Mouse (Mus musculus) CH12.LX (cell line): ENCODE measurements around the gene Myh9. TPM values are rescaled to one million over a fixed set of nuclear protein-coding genes. Genes with fewer than 3 reads are reported as not detected.

Source experiments
- DNase-seq: peaks from one replicate; pipeline ENCODE4 v3.0.0-alpha.2; 2013; ENCODE audit errors: extremely low read depth
- H3K27ac ChIP-seq: 2 replicates; pipeline ENCODE4 v1.5.1; 2012; ENCODE audit warnings: low read depth, mild to moderate bottlenecking, control low read depth, moderate library complexity; ENCODE audit not compliant: insufficient read depth
- H3K27me3 ChIP-seq: replicated peaks from 2 replicates; pipeline ENCODE3; 2012; ENCODE audit warnings: inconsistent platforms
- H3K36me3 ChIP-seq, 2 experiments: replicated peaks in 1 of 2; 2 replicates each; pipeline versions ENCODE3 to v1.6.1; 2012; ENCODE audit warnings: inconsistent platforms in 1 of 2, low read length in 1 of 2, mild to moderate bottlenecking in 1 of 2, mixed read lengths in 1 of 2, moderate library complexity in 1 of 2; ENCODE audit not compliant: control insufficient read depth in 1 of 2, insufficient read depth in 1 of 2
- H3K4me1 ChIP-seq, 2 experiments: 2 replicates each; pipeline ENCODE4 v1.6.1; 2012; ENCODE audit warnings: inconsistent platforms in 1 of 2, moderate library complexity in 1 of 2; ENCODE audit not compliant: insufficient read depth in 2 of 2, control insufficient read depth in 1 of 2
- H3K4me2 ChIP-seq: 2 replicates; pipeline ENCODE4 v1.6.1; 2012; ENCODE audit warnings: low read depth, mild to moderate bottlenecking, control low read depth; ENCODE audit not compliant: poor library complexity, insufficient read depth, severe bottlenecking
- H3K4me3 ChIP-seq, 3 experiments: fragments of 150-350 bp in 1 of 3; sonication (generic) in 1 of 3; replicated peaks in 1 of 3; 2 replicates each; pipeline versions ENCODE3 to v1.5.1; 2011 to 2012; ENCODE audit warnings: low read depth in 2 of 3, low read length in 2 of 3, mild to moderate bottlenecking in 2 of 3, moderate library complexity in 2 of 3, control low read depth in 1 of 3, improper control_type of control experiment in 1 of 3, inconsistent platforms in 1 of 3, mixed read lengths in 1 of 3; ENCODE audit not compliant: poor library complexity in 1 of 3
- H3K79me2 ChIP-seq: replicated peaks from 2 replicates; pipeline ENCODE4 v1.6.1; 2012; ENCODE audit warnings: mild to moderate bottlenecking, moderate library complexity; ENCODE audit not compliant: control insufficient read depth, poor library complexity, insufficient read depth, severe bottlenecking; ENCODE audit errors: extremely low read depth
- H3K9ac ChIP-seq: 2 replicates; pipeline ENCODE4 v1.6.1; 2012; ENCODE audit warnings: low read depth, mild to moderate bottlenecking, control low read depth, moderate library complexity; ENCODE audit not compliant: insufficient read depth
- H3K9me3 ChIP-seq: replicated peaks from 2 replicates; pipeline ENCODE3; 2012; ENCODE audit warnings: low read length, inconsistent platforms, mixed read lengths
- CHD1 ChIP-seq: IDR thresholded peaks from 2 replicates; pipeline ENCODE4 v1.6.1; 2012; ENCODE audit warnings: low read depth, low read length, improper control_type of control experiment, inconsistent platforms
- ELF1 ChIP-seq: IDR thresholded peaks from 2 replicates; pipeline ENCODE4 v1.6.1; 2014; ENCODE audit warnings: low read depth, mild to moderate bottlenecking, inconsistent platforms, low read length, improper control_type of control experiment
- ETS1 ChIP-seq: conservative IDR thresholded peaks from 2 replicates; pipeline ENCODE4 v1.6.1; 2012; ENCODE audit warnings: low read depth, mild to moderate bottlenecking, inconsistent platforms, low read length, improper control_type of control experiment, moderate library complexity
- GABPA ChIP-seq: IDR thresholded peaks from 2 replicates; pipeline ENCODE4 v1.6.1; 2012; ENCODE audit warnings: low read depth, low read length, improper control_type of control experiment, inconsistent platforms; ENCODE audit not compliant: insufficient replicate concordance
- MAFK ChIP-seq: IDR thresholded peaks from 2 replicates; pipeline ENCODE4 v1.6.1; 2011; ENCODE audit warnings: low read length, improper control_type of control experiment; ENCODE audit not compliant: insufficient replicate concordance
- MEF2A ChIP-seq: IDR thresholded peaks from 2 replicates; pipeline ENCODE4 v1.6.1; 2014; ENCODE audit warnings: low read depth, mild to moderate bottlenecking, inconsistent platforms, low read length, improper control_type of control experiment, borderline replicate concordance
- NELFE ChIP-seq: IDR thresholded peaks from 2 replicates; pipeline ENCODE4 v1.6.1; 2011; ENCODE audit warnings: low read depth, low read length, improper control_type of control experiment
- NRF1 ChIP-seq: IDR thresholded peaks from 2 replicates; pipeline ENCODE4 v1.6.1; 2014; ENCODE audit warnings: low read depth, mild to moderate bottlenecking, inconsistent platforms, low read length, improper control_type of control experiment, moderate library complexity
- POLR2A ChIP-seq: IDR thresholded peaks from 2 replicates; pipeline ENCODE4 v1.6.1; 2011; ENCODE audit warnings: low read depth, mild to moderate bottlenecking, improper control_type of control experiment, low read length
- POLR2AphosphoS2 ChIP-seq: IDR thresholded peaks from 2 replicates; pipeline ENCODE4 v1.6.1; 2011; ENCODE audit warnings: low read depth, low read length, improper control_type of control experiment
- RCOR1 ChIP-seq: conservative IDR thresholded peaks from 2 replicates; pipeline ENCODE4 v1.6.1; 2012; ENCODE audit warnings: low read depth, mild to moderate bottlenecking, inconsistent platforms, low read length, improper control_type of control experiment
- SIN3A ChIP-seq: IDR thresholded peaks from 2 replicates; pipeline ENCODE4 v1.6.1; 2012; ENCODE audit warnings: low read length, improper control_type of control experiment, inconsistent platforms
- SMC3 ChIP-seq: IDR thresholded peaks from 2 replicates; pipeline ENCODE4 v1.6.1; 2011; ENCODE audit warnings: low read depth, low read length, improper control_type of control experiment
- TCF12 ChIP-seq: IDR thresholded peaks from 2 replicates; pipeline ENCODE4 v1.6.1; 2014; ENCODE audit warnings: low read depth, mild to moderate bottlenecking, inconsistent platforms, low read length, improper control_type of control experiment
- USF1 ChIP-seq: IDR thresholded peaks from 2 replicates; pipeline ENCODE4 v1.6.1; 2014; ENCODE audit warnings: low read depth, mild to moderate bottlenecking, inconsistent platforms, low read length, improper control_type of control experiment
- ZNF384 ChIP-seq: IDR thresholded peaks from 2 replicates; pipeline ENCODE4 v1.6.1; 2012; ENCODE audit warnings: low read depth, low read length, improper control_type of control experiment, inconsistent platforms
- dilution Hi-C: fragments of 300-500 bp; cut with MboI; formaldehyde crosslinking; loops from 2 replicates; pipeline ENCODE4 v1.14.3; 2020; ENCODE audit warnings: low sequenced_read_pairs; ENCODE audit not compliant: extremely low pct_unique_long_range_greater_than_20kb, extremely low pct_ligation_motif_present
- in situ Hi-C: fragments of 300-500 bp; cut with MboI; formaldehyde crosslinking; loops from 3 replicates; pipeline ENCODE4 v1.14.3; 2019; ENCODE audit warnings: low sequenced_read_pairs, low pct_ligation_motif_present, low pct_unique_long_range_greater_than_20kb, mixed read lengths
- polyA plus RNA-seq: library from polyadenylated mRNA; unstranded; fragments of >175 nt; gene quantifications from 2 replicates; pipeline ENCODE4 v1.2.1, GENCODE M21; 2012; ENCODE audit warnings: low read depth; ENCODE audit not compliant: insufficient read length
- total RNA-seq, 2 experiments: library from RNA; depleted of rRNA; stranded (reverse); fragments of 300-350 nt in 1 of 2; fragments of >200 nt in 1 of 2; gene quantifications; 2 replicates each; pipeline ENCODE4 v1.2.3; 2012 to 2014

Gene Myh9
- total and polyA plus RNA-seq, 3 experiments, result 43.8 to 165 (median 146) TPM

GRCm38 (mm10) chr15:77844955-77845635 is 3.1 kb upstream of the Myh9 start:
- DNase-seq, result peak; percentile 79
- peaks cover 17% of the 10 kb centered on the region for H3K79me2 ChIP-seq
- no peaks in the 10 kb centered on the region for H3K9me3 ChIP-seq
- H3K4me3 ChIP-seq, result peak overlapping the region; percentile 27 to 50 (median 47)
- peaks cover 28 to 54% of the 10 kb centered on the region in 2 experiments for H3K4me1 ChIP-seq
- H3K9ac ChIP-seq, result peak overlapping the region; percentile 65
- in situ Hi-C loops, result loop anchor here (5.0 kb wide), 1 partner anchor 58 kb away; no protein-coding TSS in a partner anchor
- H3K4me2 ChIP-seq, result peak overlapping the region; percentile 94
- H3K36me3 ChIP-seq, result no peaks in the 10 kb centered on the region
- dilution Hi-C loops, result no loop called here
- no peaks in the 10 kb centered on the region for H3K27me3 ChIP-seq
- H3K27ac ChIP-seq, result peak overlapping the region; percentile 60
- peak; percentile 95 for TF ChIP-seq NRF1
- peak; percentile 53 for TF ChIP-seq NELFE
- no peak for TF ChIP-seq ZNF384
- no peak for TF ChIP-seq SMC3
- TF ChIP-seq ETS1, result 0 out of 2 replicates have a peak, but pooled peaks have one; percentile 10
- no peak for TF ChIP-seq MEF2A
- no peak for TF ChIP-seq POLR2AphosphoS2
- peak; percentile 36; the same call in 1 of the 2 replicates for TF ChIP-seq TCF12
- peak; percentile 37; the same call in 1 of the 2 replicates for TF ChIP-seq ELF1
- TF ChIP-seq MAFK, result peak; percentile 48; the same call in 1 of the 2 replicates
- no peak for TF ChIP-seq RCOR1
- TF ChIP-seq POLR2A, result peak; percentile 62; the same call in 1 of the 2 replicates

DNA sequence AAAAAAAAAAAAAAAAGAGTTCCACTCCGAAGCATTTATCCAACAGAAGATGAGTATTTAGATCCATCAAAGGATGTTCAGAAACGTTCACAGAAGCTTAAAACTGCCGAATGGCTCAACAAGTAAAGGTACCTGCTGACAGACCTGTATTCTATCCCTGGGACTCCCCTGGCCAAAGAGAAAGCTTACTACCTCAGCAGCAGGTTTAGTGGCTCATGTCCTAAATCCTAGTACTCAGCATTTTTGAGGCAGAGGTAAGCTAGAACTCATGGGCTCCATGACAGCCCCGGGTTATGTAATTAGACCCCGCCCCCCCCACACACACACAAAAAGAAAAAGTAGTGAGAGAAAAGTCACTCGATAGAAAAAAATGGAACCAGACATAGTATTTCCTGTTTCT is 2.1 kb upstream of the Myh9 start:
- H3K27me3 ChIP-seq, result no peaks in the 10 kb centered on the region
- dilution Hi-C loops, result no loop called here
- TF ChIP-seq RCOR1 (no peak), GABPA (no peak), ETS1 (no peak; the same call in 1 of the 2 replicates), ZNF384 (no peak), CHD1 (no peak), ELF1 (peak; percentile 56; the same call in 1 of the 2 replicates), MAFK (peak; percentile 89), SIN3A (no peak), USF1 (no peak)
- no peaks in the 10 kb centered on the region for H3K9me3 ChIP-seq
- H3K4me1 ChIP-seq, result peaks cover 18 to 49% of the 10 kb centered on the region in 2 experiments
- no peaks in the 10 kb centered on the region for H3K36me3 ChIP-seq
- no peak for DNase-seq
- H3K27ac ChIP-seq, result no peak overlapping the region
- H3K4me3 ChIP-seq, result no peak overlapping the region
- in situ Hi-C loops, result loop anchor here (5.0 kb wide), 1 partner anchor 57 kb away; no protein-coding TSS in a partner anchor
- peaks cover 27% of the 10 kb centered on the region for H3K79me2 ChIP-seq
- H3K9ac ChIP-seq, result no peak overlapping the region
- H3K4me2 ChIP-seq, result 0 out of 2 replicates have a peak overlapping the region, but pooled peaks have one; percentile 41
